In genomic region chr15:68506093-68506492, GRCm38 (mm10) we compare ENCODE assay signal across 27 mouse cellular contexts.
"Had no signal": no experiment of that assay in that cellular context is flagged by ENCODE, and none has a peak within 500 bp of the region (broad histone marks: within the 10 kb centered on the region; RNA-seq: fewer than 3 reads in every experiment).

No protein-coding gene starts in this region.

- H3K4me1 ChIP-seq: heart, embryonic 10.5 days; heart, embryonic 12.5 days; intestine, embryonic 15.5 days; limb, embryonic 10.5 days; limb, embryonic 12.5 days; liver, embryonic 13.5 days; liver, embryonic 15.5 days had no signal

- H3K9ac ChIP-seq: heart, embryonic 12.5 days; hindbrain, embryonic 12.5 days; hindbrain, embryonic 14.5 days; intestine, embryonic 15.5 days; limb, embryonic 12.5 days; liver, embryonic 13.5 days; liver, embryonic 15.5 days had no signal

- H3K36me3 ChIP-seq: heart, embryonic 10.5 days; heart, embryonic 12.5 days; hindbrain, embryonic 10.5 days; hindbrain, embryonic 12.5 days; intestine, embryonic 15.5 days; limb, embryonic 10.5 days; limb, embryonic 12.5 days; liver, embryonic 13.5 days; liver, embryonic 15.5 days had no signal

- DNase-seq: gastrocnemius, adult 2 months; gastrocnemius, postnatal 10 days; gastrocnemius, postnatal 25 days; heart, adult 18-20 months; heart, postnatal 10 days; heart, postnatal 4 days; kidney, adult 18-20 months; kidney, adult 8-10 months; kidney, postnatal 10 days; kidney, postnatal 25 days; kidney, postnatal 4 days; liver; liver, embryonic 13.5 days had no signal

- H3K27ac ChIP-seq: gastrocnemius, adult 2 months; heart, embryonic 10.5 days; hindbrain, embryonic 10.5 days; hindbrain, embryonic 12.5 days; hindbrain, embryonic 14.5 days; intestine, embryonic 15.5 days; left cerebral cortex, adult 2 months; limb, embryonic 10.5 days; limb, embryonic 12.5 days; liver, embryonic 13.5 days; liver, embryonic 15.5 days had no signal

- ATAC-seq: hindbrain, embryonic 16.5 days; inflammation-experienced regulatory T-cells, adult 6 months; intestine, embryonic 15.5 days; intestine, postnatal 0 days had no signal

- H3K4me3 ChIP-seq: gastrocnemius, adult 2 months; heart, embryonic 10.5 days; heart, embryonic 12.5 days; hindbrain, embryonic 10.5 days; hindbrain, embryonic 12.5 days; intestine, embryonic 15.5 days; left cerebral cortex, adult 2 months; limb, embryonic 10.5 days; limb, embryonic 12.5 days; liver, embryonic 13.5 days; liver, embryonic 15.5 days had no signal

- H3K27me3 ChIP-seq: heart, embryonic 12.5 days; hindbrain, embryonic 12.5 days; intestine, embryonic 15.5 days; limb, embryonic 12.5 days; liver, embryonic 13.5 days; liver, embryonic 15.5 days had no signal

- H3K9me3 ChIP-seq: heart, embryonic 10.5 days; heart, embryonic 12.5 days; hindbrain, embryonic 10.5 days; hindbrain, embryonic 12.5 days; intestine, embryonic 15.5 days; limb, embryonic 10.5 days; limb, embryonic 12.5 days; liver, embryonic 13.5 days; liver, embryonic 15.5 days had no signal

- H3K4me2 ChIP-seq: heart, embryonic 12.5 days; hindbrain, embryonic 12.5 days; hindbrain, embryonic 14.5 days; intestine, embryonic 15.5 days; limb, embryonic 12.5 days; liver, embryonic 11.5 days; liver, embryonic 13.5 days; liver, embryonic 15.5 days had no signal
